Mouse (Mus musculus) testis, adult 2 months (tissue): ENCODE results near the gene Kif28. TPM values are rescaled to one million over a fixed set of nuclear protein-coding genes. Genes with fewer than 3 reads are reported as not detected.

Experiments used
- H3K27ac ChIP-seq: fragments of 200-500 bp; 2 replicates; pipeline ENCODE4 v1.5.1; 2012; ENCODE audit warnings: low read depth, low read length; ENCODE audit not compliant: control insufficient read depth, insufficient read depth
- H3K27me3 ChIP-seq: fragments of 200-500 bp; 2 replicates; pipeline ENCODE4 v1.6.1; 2012; ENCODE audit warnings: mild to moderate bottlenecking, low read length, moderate library complexity; ENCODE audit not compliant: control insufficient read depth, insufficient read depth
- H3K36me3 ChIP-seq: fragments of 200-500 bp; 2 replicates; pipeline ENCODE4 v1.6.1; 2012; ENCODE audit warnings: mild to moderate bottlenecking, low read length; ENCODE audit not compliant: control insufficient read depth, insufficient read depth
- H3K4me1 ChIP-seq: fragments of 200-500 bp; 2 replicates; pipeline ENCODE4 v1.6.1; 2012; ENCODE audit warnings: low read length; ENCODE audit not compliant: control insufficient read depth, insufficient read depth
- H3K4me3 ChIP-seq: fragments of 200-500 bp; 2 replicates; pipeline ENCODE4 v1.5.1; 2012; ENCODE audit warnings: low read depth, mild to moderate bottlenecking, low read length, moderate library complexity, mixed read lengths; ENCODE audit not compliant: control insufficient read depth
- CTCF ChIP-seq: fragments of 200-500 bp; IDR thresholded peaks from 2 replicates; pipeline ENCODE4 v1.5.1; 2012; ENCODE audit warnings: low read depth, mild to moderate bottlenecking, inconsistent platforms, low read length, moderate library complexity; ENCODE audit not compliant: control insufficient read depth, insufficient read depth, insufficient replicate concordance
- POLR2A ChIP-seq: fragments of 200-500 bp; IDR thresholded peaks from 2 replicates; pipeline ENCODE4 v1.6.1; 2012; ENCODE audit warnings: low read depth, mild to moderate bottlenecking, inconsistent platforms, low read length, moderate library complexity; ENCODE audit not compliant: control insufficient read depth
- polyA plus RNA-seq: library from polyadenylated mRNA; depleted of rRNA; stranded (reverse); fragments of >200 nt; gene quantifications from 2 replicates; pipeline ENCODE4 v1.2.3, GENCODE M21; 2012; rRNA removed

The Kif28 gene
- 0.07 and 0.34 TPM in 2 replicates for polyA plus RNA-seq

- Histone ChIP-seq H3K27ac (no peak within 1 kb of the TSS), H3K4me3 (no peak within 1 kb of the TSS), H3K36me3 (no peaks in the 10 kb centered on the region; the same call in 1 of the 2 replicates), H3K4me1 (no peaks in the 10 kb centered on the region), H3K27me3 (no peaks in the 10 kb centered on the region)
- TF ChIP-seq CTCF: no peak
- TF ChIP-seq POLR2A: no peak
Measured at GRCm38 (mm10) chr1:179745171-179745570, at the start of gene Kif28. Gene Kif28 (minus strand): TSS chr1:179745271.

- Histone ChIP-seq H3K4me1 (no peaks in the 10 kb centered on the region), H3K27ac (no peak overlapping the region), H3K27me3 (no peaks in the 10 kb centered on the region), H3K4me3 (no peak overlapping the region), H3K36me3 (peaks cover 5% of the 10 kb centered on the region)
- TF ChIP-seq CTCF (no peak), POLR2A (no peak)
Measured at GRCm38 (mm10) chr1:179787281-179787680, 42.2 kb upstream of the Kif28 start.

GRCm38 (mm10) chr1:179785502-179785901 lies 40.4 kb upstream of the Kif28 start:
- TF ChIP-seq CTCF (no peak), POLR2A (no peak)
- Histone ChIP-seq H3K4me3 (no peak overlapping the region), H3K27ac (no peak overlapping the region), H3K4me1 (no peaks in the 10 kb centered on the region), H3K27me3 (no peaks in the 10 kb centered on the region), H3K36me3 (peaks cover 5% of the 10 kb centered on the region)

GRCm38 (mm10) chr1:179784098-179784497 lies 39.0 kb upstream of the Kif28 start:
- TF ChIP-seq POLR2A (no peak), CTCF (no peak)
- Histone ChIP-seq H3K27ac (no peak overlapping the region), H3K4me3 (no peak overlapping the region), H3K27me3 (no peaks in the 10 kb centered on the region), H3K36me3 (peaks cover 6% of the 10 kb centered on the region), H3K4me1 (no peaks in the 10 kb centered on the region)

GRCm38 (mm10) chr1:179776831-179777230 lies 31.8 kb upstream of the Kif28 start:
- Histone ChIP-seq H3K36me3 (peaks cover 3% of the 10 kb centered on the region), H3K4me3 (no peak overlapping the region), H3K27me3 (no peaks in the 10 kb centered on the region), H3K4me1 (no peaks in the 10 kb centered on the region), H3K27ac (no peak overlapping the region)
- TF ChIP-seq CTCF: no peak
- TF ChIP-seq POLR2A: no peak

GRCm38 (mm10) chr1:179760553-179760952 lies 15.5 kb upstream of the Kif28 start:
- no peak overlapping the region for H3K27ac ChIP-seq
- H3K36me3 ChIP-seq: peaks cover 2% of the 10 kb centered on the region
- H3K4me1 ChIP-seq: no peaks in the 10 kb centered on the region
- H3K27me3 ChIP-seq: no peaks in the 10 kb centered on the region
- TF ChIP-seq CTCF (no peak), POLR2A (no peak)
- H3K4me3 ChIP-seq: no peak overlapping the region

GRCm38 (mm10) chr1:179760086-179760485 lies 15.0 kb upstream of the Kif28 start:
- H3K27me3 ChIP-seq: no peaks in the 10 kb centered on the region
- no peak for TF ChIP-seq POLR2A
- TF ChIP-seq CTCF: no peak
- H3K36me3 ChIP-seq: peaks cover 2% of the 10 kb centered on the region
- H3K4me3 ChIP-seq: no peak overlapping the region
- H3K27ac ChIP-seq: no peak overlapping the region
- no peaks in the 10 kb centered on the region for H3K4me1 ChIP-seq

- Histone ChIP-seq H3K4me1 (no peaks in the 10 kb centered on the region), H3K27me3 (no peaks in the 10 kb centered on the region), H3K4me3 (no peak overlapping the region), H3K27ac (no peak overlapping the region), H3K36me3 (peaks cover 5% of the 10 kb centered on the region)
- no peak for TF ChIP-seq CTCF
Measured at GRCm38 (mm10) chr1:179756477-179756876, 11.4 kb upstream of the Kif28 start.

- no peaks in the 10 kb centered on the region for H3K27me3 ChIP-seq
- peaks cover 5% of the 10 kb centered on the region for H3K36me3 ChIP-seq
- H3K4me3 ChIP-seq: no peak overlapping the region
- TF ChIP-seq CTCF: no peak
- no peak for TF ChIP-seq POLR2A
- no peaks in the 10 kb centered on the region for H3K4me1 ChIP-seq
- H3K27ac ChIP-seq: no peak overlapping the region
Measured at GRCm38 (mm10) chr1:179753006-179753405, 7.9 kb upstream of the Kif28 start.
